Mouse (Mus musculus): ENCODE results near the gene Pde6c. TPM values are rescaled to one million over a fixed set of nuclear protein-coding genes. Genes with fewer than 3 reads are reported as not detected.
A peak's percentile ranks its signal among the peaks of the same experiment; 100 is the strongest.

Gene Pde6c
- polyA plus RNA-seq, 3 experiments from 2014 or later = not detected

- ATAC-seq = no peak
Observed at GRCm38 (mm10) chr19:38143540-38144271, 11.1 kb downstream of the Pde6c start.

DNA sequence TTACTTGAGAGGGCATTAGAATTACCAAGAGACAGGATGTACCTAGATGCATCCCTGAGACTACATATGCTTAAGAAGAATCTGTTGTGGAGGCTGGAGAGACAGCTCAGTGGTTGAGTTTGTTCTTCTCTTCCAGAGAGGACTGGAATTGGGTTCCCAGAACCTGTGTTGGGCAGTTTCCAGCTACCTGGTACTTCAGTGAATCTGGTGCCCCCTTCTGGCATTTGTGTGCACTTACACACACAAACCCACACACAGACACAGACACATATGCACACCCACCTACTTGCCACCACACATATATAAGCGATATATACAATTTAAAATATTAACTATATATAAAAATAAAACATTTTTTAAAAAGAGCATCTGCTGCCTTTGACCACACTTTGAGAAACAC, 23.7 kb downstream of the Pde6c start:
- no peak for ATAC-seq

DNA sequence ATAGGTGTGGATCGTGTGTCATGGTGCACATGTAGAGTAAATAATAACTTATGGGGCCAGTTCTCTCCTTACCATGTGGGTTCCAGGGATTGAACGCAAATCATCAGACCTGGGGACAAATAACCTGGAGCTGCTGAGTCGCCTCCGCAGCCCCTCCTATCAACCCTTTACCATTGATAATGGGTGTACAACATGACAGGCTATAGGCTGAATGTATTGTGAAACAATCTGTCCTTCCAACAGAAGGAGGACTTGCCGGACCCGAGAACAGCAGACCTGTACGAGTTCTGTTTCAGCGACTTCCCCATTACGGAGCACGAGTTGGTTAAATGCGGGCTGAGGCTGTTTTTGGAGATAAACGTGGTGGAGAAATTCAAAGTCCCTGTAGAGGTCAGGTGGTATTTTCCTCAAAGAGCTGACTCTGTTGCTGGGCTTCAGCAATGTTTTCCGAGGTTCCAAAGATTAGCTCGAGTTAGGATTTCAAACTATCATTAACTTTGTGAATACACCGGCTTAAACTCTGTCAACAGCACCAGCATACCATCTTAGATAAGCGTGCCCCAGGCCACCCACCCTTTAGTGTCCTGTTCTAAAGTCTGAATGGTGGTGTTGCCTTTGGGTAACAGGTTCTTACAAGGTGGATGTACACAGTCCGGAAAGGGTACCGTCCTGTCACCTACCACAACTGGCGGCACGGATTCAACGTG, 29.2 kb downstream of the Pde6c start:
- ATAC-seq = no peak

DNA sequence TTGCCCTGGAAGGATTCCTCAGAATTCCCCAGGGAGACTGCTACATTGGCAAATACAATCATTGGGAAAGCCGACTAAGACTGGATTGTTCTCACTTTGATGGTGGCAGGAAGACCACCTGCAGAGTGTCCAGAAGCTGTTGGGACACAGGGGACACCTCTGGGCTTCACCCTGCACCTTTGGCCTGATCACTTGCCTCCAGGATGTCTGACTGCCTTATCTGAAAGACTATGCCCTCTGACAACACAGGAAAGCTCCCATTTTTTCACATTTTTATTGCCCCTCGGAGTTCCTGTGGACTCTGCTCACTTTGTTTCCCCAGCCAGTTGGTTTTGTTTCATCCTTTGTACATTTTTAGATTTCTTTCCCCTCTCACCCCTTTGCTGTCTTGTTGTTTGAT, 32.1 kb downstream of the Pde6c start:
- ATAC-seq = no peak

DNA sequence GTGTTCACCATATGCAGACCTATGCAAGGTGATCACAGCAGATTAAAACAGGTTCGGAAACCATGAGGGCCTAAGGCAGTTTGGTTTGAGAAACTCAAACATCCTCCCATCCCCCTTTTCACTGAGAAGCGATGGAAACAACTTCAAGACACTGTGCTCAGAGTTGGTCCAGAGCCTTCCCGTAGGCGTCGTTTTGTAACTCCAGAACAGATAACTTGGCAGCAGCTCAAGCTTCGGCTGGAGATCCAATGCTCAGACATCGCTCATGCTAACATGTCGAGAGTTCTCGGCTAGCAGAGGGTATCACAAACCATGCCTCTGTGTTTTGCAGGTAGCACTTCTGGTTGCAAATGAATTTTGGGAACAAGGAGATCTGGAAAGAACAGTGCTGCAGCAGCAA, 47.1 kb downstream of the Pde6c start:
- no peak for ATAC-seq

DNA sequence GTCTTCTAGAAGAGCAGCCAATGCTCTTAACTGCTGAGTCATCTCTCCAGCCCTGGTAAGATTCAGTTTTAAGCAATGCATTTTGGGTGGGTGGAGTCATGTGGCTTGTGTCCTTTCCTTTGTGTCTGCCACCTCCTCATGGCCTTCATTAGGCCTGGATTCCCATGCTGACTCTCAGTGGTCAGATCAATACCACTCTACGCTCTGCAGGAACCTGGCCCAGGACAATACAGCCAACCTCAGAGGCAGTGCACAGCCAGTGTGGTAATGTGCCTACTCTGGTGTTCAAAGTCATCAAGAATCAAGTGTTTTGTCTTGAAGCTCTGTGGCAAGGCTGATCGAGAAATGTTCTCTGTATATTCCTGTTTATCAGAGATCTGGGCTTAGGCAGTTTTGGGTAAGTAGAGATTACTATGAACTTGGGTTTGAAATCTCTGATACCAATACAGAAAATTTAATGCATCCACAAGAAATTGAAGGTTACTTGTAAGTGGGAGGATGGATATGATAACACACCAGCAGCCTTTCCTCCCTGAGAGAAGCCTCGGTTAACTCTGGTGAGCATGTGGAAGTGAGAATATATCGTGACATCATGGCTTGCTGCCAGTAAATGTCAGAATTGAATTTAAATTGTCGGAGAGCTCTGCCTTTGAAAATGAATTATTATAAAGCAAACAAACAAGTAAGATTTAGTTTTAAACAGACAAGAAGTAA, 54.2 kb downstream of the Pde6c start:
- no peak for ATAC-seq

DNA sequence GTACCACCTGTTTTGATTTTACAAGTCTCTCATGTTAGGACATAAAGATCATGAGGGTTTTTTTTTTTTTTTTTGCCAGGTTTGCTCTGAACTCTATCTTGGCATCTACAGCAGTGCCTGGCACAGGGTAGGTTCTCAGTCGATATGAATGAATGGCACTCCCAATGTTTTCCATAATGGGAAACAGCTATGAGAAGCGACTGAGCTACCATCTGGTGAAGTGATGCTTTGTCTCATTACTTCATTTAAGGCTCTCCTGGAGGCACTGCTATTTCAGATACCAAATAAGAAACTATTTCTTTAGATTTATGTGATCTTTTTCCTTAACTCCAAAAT, 54.7 kb downstream of the Pde6c start:
- no peak for ATAC-seq

DNA sequence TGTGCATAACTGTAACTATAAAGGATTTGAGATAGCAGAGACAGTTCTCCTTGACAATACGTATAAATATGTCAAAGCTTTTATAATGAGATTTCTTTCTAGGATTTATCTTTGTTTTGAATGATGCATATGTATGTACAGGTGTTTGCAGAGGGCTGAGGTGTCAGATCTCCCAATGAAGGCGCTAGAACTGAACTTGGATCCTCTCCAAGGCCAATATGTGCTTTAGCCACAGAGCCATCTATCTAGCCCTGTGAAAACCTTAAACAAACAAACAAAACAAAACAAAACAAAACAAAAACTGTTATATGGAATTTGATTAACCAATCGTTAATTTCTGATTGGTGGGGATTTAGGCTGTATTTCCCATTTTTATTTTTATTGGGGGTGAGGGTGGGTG, 58.0 kb downstream of the Pde6c start:
- no peak for ATAC-seq

- ATAC-seq = no peak
Observed at GRCm38 (mm10) chr19:38191446-38191845, 58.9 kb downstream of the Pde6c start.

DNA sequence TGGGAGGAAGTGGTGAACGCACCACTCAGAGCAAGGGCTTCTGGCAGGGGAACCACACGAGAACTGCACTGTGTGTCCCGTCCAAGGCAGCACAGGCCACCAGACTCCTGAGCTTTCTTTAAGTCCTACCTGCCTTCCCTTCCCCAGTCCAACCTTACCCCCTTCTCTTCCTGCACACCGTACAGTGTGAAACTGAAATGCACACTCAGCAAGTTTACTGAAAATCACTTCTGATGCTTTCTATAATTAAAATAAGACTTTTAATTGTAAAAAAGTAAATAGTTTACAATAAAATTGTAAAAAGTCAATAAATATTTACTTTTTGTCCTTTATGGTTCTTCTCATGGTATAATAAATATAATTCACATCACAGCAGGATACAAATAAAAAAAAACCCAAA, 62.7 kb downstream of the Pde6c start:
- no peak for ATAC-seq

DNA sequence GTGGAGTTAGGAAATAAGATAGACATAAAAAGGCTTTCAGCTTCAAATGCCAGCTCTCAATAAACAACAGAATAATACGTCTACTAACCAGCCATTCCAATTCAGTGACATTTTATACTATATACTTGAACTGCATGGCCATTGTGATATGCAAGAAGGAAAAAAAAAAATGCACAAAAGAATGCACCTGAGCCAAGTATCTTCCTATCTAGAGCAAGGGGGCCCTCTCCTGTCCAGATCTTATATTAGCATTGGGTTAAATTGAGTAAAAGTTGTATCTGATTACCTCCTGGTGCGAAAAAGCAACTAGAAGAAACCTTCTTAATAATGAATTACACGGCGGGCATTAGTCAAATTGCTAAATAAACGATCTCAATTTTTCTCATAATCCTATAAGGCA, 66.2 kb downstream of the Pde6c start:
- no peak for ATAC-seq

- no peak for ATAC-seq
Observed at GRCm38 (mm10) chr19:38206669-38207068, 74.1 kb downstream of the Pde6c start.

DNA sequence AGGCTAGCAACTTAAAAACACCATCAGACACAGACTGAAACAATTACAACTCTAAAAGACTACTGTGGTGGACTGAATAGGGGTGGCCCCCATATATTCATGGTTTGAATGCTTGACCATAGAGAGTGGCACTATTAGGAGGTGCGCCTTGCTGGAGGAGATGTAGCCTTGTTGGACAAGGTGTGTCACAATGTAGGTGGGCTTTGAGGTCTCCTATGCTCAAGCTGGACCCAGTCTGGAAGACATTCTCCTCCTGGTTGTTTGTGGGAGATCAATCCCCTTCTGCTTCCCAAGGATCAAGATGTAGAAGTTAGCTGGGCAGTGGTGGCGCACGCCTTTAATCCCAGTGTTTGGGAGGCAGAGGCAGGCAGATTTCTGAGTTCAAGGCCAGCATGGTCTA, 85.1 kb downstream of the Pde6c start:
- ATAC-seq = no peak

GRCm38 (mm10) chr19:38223356-38223904, 90.8 kb downstream of the Pde6c start:
- peak; percentile 12 for ATAC-seq

GRCm38 (mm10) chr19:38223905-38224684, 91.5 kb downstream of the Pde6c start, which contains the start of gene Fra10ac1:
Gene Fra10ac1 (minus strand): TSS chr19:38224156.
- peak; percentile 86 for ATAC-seq

DNA sequence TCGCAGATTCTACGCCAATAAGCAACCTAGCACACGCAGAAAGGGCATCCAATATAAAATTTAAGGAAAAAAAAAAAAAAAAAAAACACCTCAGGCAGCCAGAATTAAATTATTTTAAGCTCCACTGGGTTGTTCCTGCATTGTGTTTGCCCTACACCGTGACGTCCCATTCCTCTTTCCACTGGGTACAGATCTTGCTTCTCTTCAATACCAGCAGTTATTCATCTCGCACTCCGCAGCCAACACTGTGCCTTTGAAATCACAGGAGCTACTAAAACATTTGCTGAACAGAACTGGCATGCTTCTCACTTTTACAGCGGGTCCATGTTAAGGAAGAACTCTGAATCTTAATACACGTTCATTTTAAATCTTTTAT, 92.1 kb downstream of the Pde6c start:
- no peak for ATAC-seq

GRCm38 (mm10) chr19:38228699-38229098, 96.1 kb downstream of the Pde6c start:
- no peak for ATAC-seq

DNA sequence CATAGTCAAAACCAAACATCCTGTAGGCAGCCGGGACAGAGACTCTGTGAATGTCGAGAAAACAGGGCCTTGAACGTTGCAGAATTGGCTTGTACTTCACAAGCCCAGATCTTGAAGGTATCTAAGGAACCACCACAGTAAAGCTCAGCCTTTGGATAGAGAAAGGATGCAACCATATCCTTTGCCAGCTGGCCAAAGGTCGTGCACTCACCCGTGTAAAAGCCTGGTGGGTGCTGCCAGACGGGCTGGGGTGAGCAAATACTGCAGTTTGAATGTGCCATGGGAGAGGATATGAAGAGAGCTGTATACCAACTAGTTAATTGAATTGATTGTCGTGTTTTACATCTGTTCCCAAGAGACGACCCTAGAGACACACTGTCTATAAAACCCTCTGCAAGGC, 99.5 kb downstream of the Pde6c start:
- ATAC-seq = no peak

- ATAC-seq = no peak
Observed at GRCm38 (mm10) chr19:38232516-38232915, 99.9 kb downstream of the Pde6c start.
